Comparison of ENCODE assay signal across 13 mouse cellular contexts in genomic region chr5:64376466-64376865, GRCm38 (mm10).
"Had no signal": no experiment of that assay in that cellular context is flagged by ENCODE, and none has a peak within 500 bp of the region (broad histone marks: within the 10 kb centered on the region; RNA-seq: fewer than 3 reads in every experiment).

No protein-coding gene starts in this region.

- H3K9ac ChIP-seq: kidney, embryonic 15.5 days; limb, embryonic 13.5 days; liver, embryonic 15.5 days; lung, embryonic 14.5 days; neural tube, embryonic 13.5 days had no signal

- H3K27ac ChIP-seq: limb, embryonic 13.5 days; liver, embryonic 15.5 days; neural tube, embryonic 13.5 days had no signal

- H3K36me3 ChIP-seq: kidney, embryonic 15.5 days; limb, embryonic 13.5 days; liver, embryonic 15.5 days; midbrain, embryonic 10.5 days; neural tube, embryonic 13.5 days had no signal

- H3K9me3 ChIP-seq: kidney, embryonic 15.5 days; limb, embryonic 13.5 days; liver, embryonic 15.5 days; midbrain, embryonic 10.5 days; neural tube, embryonic 13.5 days had no signal

- ATAC-seq: intestine, embryonic 16.5 days had no signal

- H3K27me3 ChIP-seq: kidney, embryonic 15.5 days; limb, embryonic 13.5 days; liver, embryonic 15.5 days; neural tube, embryonic 13.5 days had no signal

- DNase-seq: kidney, adult 2 months; kidney, postnatal 14 days; layer of hippocampus, adult 9-11 months; lung, embryonic 14.5 days; lung, postnatal 10 days; midbrain, embryonic 14.5 days; right cerebral cortex, postnatal 25 days had no signal

- H3K4me3 ChIP-seq: kidney, embryonic 15.5 days; limb, embryonic 13.5 days; liver, embryonic 15.5 days; midbrain, embryonic 10.5 days; neural tube, embryonic 13.5 days had no signal

- H3K4me2 ChIP-seq: kidney, embryonic 15.5 days; limb, embryonic 13.5 days; liver, embryonic 15.5 days; lung, embryonic 14.5 days; neural tube, embryonic 13.5 days had no signal
